In the genomic region with DNA sequence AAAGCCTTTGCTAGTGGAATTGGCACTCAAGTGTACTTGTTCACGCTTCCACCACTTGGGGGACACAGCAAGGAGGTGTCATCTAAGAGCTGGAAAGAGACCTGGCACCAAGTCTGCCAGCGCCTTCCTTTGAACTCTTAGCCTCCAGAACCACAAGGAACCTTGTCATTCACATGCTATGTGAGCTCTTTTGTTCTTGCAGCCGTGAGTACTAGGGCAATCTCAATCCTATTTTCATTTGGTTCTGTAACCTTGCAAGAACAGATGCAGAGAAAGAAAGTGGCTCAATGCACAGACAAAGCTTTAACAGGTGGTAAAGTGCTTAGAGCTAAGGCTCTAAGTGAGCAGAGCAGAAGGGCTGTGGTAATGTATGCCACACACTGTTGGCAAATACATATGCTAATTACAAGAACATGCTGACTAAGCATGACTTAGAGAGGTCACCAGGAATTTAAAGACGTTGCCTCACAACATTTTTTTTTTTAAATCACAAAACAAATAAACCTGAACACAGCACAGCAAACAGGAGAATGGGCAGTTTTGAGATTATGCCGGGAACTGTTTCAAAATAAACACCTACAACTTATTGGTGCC, we compare ENCODE assay signal across 14 mouse cellular contexts.
"Had no signal": no experiment of that assay in that cellular context is flagged by ENCODE, and none has a peak within 500 bp of the region (broad histone marks: within the 10 kb centered on the region; RNA-seq: fewer than 3 reads in every experiment).

No protein-coding gene starts in this region.

- H3K9ac ChIP-seq: kidney, embryonic 15.5 days; liver, embryonic 12.5 days; lung, embryonic 14.5 days had no signal

- DNase-seq: kidney, adult 2 months; kidney, postnatal 10 days; kidney, postnatal 36 days; layer of hippocampus, adult 9-11 months; layer of hippocampus, postnatal 36 days; lung, embryonic 14.5 days; midbrain, embryonic 14.5 days; thymus, adult 18-20 months; thymus, postnatal 36 days had no signal

- H3K36me3 ChIP-seq: kidney, embryonic 15.5 days had no signal

- H3K27me3 ChIP-seq: kidney, embryonic 15.5 days; liver, embryonic 12.5 days had no signal

- H3K27ac ChIP-seq: kidney, embryonic 15.5 days; left cerebral cortex, adult 2 months; liver, embryonic 12.5 days; macrophage had no signal

- H3K4me3 ChIP-seq: kidney, embryonic 15.5 days; left cerebral cortex, adult 2 months; liver, embryonic 12.5 days had no signal

- ATAC-seq: lung, postnatal 0 days had no signal

- H3K4me1 ChIP-seq: kidney, embryonic 15.5 days had no signal

- H3K4me2 ChIP-seq: kidney, embryonic 15.5 days; liver, embryonic 12.5 days; lung, embryonic 14.5 days had no signal
